Mouse (Mus musculus): ENCODE data around the gene Mcf2l.

Mcf2l gene

DNA sequence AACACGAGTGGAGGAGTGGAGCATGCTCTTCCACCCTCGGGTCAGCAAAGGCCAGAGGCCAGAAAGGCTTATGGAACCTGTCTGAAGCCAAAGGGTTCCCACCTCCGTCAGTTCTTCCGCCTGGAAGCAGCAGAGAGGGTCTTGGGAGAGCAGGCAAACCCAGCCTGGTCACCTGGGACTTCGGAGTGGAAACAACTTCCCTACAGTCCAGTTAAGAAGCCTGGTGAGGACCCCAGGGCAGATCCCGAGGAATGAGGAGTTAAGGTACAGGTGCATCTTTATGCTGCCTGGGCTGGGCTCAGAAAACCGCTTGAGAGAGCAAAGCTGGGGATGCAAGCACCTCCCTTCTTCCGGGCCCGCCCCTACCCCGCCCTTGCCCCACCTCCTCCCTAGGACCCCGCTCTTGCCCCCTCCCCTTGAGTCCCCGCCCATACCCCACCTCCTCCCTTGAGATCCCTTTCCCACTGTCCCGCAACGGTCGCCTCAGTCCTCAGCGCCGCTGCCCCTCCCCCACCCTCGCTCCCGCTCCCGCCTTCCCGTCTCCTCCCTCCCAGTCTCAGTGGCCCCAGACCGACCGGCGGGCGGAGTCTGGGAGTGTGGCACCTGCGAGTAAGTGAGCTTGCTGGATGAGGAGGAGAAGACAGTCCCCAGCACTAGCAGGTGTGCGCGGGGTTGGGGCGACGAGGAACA lies at the start of gene Mcf2l:
Mcf2l (plus strand) TSS at position 450 of the 690 bp plus-strand sequence.
- DNase-seq (ENCODE audit: inconsistent age in 2 of 2, low spot score in 1 of 2), result peak; percentile 37 to 73

DNA sequence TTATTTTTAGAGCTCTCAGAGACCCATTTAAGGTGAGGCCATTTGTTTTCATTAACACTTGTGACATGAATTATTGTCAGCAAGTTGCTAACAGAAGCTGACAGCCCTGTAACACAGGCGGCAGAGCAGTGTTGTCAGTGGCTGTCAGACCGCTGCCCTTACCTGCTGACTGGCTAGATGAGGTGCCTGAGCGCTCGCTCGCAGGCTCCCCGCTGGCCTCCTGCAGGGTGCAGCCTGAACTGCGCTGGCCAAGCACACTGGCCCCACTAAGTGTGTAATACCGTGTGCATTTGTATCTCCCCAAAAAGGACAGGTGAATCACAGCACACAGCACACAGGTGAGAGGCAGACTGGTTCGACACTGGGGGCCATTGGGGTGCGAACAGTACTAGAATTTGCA lies 49.0 kb upstream of the Mcf2l start:
- DNase-seq (ENCODE audit: inconsistent age in 2 of 2, low spot score in 1 of 2), result no peak

DNA sequence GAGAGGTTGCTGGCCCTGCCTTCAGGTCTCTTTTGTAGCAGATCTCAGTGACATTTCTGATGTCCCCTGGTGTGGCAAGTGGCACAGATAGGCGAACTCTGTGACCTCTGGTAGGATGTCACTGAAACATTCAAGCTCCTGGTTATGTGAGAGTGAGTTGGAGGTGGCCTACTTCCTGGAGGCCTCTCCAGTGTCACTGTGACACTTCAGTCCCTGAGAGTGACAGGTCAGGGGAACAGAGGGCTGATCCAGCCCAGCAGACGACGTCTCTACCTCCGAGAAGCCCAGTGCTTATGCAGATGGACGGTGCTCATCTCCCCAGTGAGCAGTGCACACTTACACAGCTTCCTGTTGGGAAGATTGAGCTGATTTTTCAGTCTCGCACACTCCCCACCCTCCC lies 48.4 kb upstream of the Mcf2l start:
- no peak for DNase-seq (ENCODE audit: inconsistent age in 2 of 2, low spot score in 1 of 2)

DNA sequence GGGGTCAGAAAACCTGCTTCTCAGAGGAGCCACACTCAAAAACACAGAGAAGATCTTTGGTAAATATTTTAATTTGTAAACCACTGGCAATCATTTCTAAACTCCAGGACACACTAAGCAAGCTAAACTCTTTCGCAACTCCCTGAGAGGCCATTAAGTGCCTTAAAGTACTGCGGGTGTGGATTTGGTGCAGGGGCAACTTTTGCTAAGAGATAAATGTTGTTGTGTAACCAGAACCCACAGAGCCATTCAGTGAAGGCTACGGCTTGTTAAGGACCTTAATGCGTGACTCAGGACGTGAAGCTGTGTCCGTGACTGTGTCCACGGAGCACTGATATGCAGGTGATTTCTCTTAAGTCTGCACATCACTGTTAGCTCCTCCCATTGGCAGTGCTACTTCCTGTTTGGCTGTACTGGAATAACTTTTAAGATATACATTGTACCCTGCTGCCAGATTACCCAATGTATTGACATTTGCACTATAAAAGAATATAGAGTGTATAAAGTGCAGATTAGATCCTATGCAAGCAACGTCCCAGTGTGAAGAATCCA lies 47.8 kb upstream of the Mcf2l start:
- DNase-seq (ENCODE audit: inconsistent age in 2 of 2, low spot score in 1 of 2), result peak in 1 of 2 experiments; percentile 37

DNA sequence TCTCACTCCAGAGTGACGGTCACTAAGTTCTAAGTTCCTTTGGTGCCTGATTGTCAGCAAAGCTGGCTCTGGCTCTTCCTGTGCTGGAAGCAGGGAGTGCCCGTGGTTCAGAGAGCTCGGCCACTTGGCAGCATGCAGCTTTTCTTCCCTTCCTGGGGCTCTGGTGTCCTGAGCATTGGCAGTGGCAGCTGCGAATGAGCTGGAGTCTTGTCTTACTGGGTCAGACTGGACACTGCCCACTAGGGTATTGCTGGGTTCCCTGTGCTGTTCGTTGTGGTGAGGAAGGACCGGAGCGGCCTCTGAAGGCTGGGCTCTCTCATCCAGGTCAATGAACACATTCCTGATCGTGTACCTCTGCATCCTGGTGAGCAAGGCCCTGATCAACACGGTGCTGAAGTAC lies 46.5 kb upstream of the Mcf2l start:
- DNase-seq (ENCODE audit: inconsistent age in 2 of 2, low spot score in 1 of 2), result no peak

DNA sequence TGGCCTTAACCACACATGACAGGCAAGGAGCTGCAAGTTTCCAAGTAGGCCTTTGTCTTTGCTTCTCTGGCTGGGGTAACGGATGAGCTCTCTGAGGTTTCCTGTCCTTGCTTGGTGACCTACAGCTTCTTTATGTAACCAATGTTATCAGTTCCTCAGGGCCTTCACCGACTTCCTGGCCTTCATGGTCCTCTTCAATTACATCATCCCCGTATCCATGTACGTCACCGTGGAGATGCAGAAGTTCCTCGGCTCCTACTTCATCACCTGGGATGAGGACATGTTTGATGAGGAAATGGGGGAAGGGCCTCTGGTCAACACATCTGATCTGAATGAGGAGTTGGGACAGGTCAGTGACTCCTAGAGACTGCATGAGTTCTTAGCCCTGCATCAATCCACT lies 45.3 kb upstream of the Mcf2l start:
- no peak for DNase-seq (ENCODE audit: inconsistent age in 2 of 2, low spot score in 1 of 2)

DNA sequence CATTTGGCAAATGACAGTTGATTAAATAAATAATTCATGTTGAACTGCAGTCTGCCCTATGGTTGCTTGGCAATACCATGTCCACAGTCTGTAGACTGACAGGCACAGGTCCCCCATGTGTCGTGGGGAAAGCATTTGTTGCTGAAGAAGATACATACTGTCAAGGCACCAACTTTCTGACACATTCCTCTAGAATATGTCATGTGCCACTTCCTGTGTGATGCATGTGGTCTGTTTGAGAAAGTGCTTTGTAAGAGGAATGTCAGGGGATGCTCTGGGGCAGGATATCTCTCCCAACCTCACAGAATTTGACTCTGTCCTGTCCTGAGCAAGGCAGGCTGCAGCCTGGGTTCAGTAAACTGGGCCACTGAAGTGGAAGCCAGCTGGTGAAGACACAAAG lies 44.2 kb upstream of the Mcf2l start:
- DNase-seq (ENCODE audit: inconsistent age in 2 of 2, low spot score in 1 of 2), result no peak

DNA sequence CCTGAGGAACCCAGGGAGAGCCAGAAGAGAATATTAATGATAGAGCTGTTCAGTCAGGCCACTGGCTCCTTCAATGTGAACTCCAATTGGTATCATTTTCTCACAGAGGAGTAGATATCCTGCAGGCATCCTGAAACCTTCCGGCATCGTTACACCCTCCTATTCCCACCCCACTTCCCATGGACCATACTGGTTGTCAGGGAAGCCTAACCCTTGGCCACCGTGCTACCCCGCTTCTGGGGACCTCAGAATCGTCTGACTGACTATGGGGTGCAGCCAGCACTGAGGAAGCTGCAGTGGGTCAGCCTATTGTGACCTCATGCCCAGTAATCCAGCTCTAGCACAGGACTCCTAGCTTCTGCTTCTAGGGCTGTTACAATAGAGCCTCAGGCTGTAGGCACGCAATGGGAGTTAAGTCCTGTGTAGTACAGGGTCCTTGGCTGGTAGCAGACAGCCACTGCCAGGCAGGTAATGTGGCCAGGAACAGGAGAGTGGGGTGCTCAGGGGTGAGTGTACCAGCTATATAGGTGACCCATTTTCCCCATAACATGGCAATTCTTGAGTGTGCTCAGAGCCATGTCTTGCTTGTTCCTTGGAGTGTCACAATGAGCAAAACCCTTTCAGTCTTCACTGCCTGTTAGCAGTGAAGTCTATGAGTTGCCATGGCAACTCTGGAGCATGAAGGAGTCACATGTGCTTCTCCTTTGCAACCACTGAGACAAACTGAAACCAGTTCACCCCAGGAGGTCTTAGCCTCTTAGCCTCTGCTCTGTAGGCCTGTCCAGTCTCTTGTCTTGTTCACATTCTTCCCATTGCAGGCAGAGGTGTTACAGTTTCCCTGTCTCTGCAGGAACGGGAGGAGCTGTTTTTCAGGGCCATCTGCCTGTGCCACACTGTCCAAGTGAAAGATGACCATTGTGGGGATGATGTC lies 41.7 kb upstream of the Mcf2l start:
- no peak for DNase-seq (ENCODE audit: inconsistent age in 2 of 2, low spot score in 1 of 2)

DNA sequence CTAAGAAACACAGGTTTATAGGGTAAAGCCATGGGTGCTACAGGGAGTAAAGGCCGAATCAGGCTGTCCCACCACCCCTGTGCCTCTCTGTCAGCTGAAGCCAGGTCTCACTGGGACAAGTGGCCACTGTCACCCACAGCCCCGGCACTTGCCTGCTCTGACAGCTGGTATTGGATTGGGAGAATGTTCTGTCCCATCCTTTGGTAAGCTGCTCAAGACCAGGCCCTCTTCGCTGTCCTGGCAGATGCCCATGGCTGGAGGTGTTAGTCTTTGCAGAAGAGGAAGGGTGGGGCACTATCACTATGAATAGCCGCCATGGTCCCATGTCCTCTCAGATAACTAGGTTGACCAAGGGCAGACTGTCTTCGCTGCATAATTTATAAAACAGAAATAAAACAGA lies 40.0 kb upstream of the Mcf2l start:
- no peak for DNase-seq (ENCODE audit: inconsistent age in 2 of 2, low spot score in 1 of 2)

DNA sequence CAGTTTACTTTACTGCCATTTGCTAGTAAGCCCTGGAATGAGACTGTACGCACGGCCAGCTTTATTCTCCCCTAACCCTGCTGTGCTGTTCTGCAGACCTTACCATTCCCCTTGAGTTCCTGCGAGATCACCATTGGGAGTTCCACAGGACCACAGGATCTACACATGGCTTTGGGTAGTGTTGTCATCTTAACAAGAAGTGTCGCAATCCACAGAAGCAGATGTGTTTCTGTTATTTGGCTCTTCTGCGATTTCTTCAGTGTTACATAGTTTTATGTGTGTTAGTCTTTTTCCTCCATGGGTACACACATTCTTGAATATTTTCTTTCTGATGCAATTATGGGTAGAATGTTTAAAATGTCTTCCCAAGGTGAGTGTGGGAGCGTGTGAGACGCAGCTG lies 32.8 kb upstream of the Mcf2l start:
- no peak for DNase-seq (ENCODE audit: inconsistent age in 2 of 2, low spot score in 1 of 2)

DNA sequence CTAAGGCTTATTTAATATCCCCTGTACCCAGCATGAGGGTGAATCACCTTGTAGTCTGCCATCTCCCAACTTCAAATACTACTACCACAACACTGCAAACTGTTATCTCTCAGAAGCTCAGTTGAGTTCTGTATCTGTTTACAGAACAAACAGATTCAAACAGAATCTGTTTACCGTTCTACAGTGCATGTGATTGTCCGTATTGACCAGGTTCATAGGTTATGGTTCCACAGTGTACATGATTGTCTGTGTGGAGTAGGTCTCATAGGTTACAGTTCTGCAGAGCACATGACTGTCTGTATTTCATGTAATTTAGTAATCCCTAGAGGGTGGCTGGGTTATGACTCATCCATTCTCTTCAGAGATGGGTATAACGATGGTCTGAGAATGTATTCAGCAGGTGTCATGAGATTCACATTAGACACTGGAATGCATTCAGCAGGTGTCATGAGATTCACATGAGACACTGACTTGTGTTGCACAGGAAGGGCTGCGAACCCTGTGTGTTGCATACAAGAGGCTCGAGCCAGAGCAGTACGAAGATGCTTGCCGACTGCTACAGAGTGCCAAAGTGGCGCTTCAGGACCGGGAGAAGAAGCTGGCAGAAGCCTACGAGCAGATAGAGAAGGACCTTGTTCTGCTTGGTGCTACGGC lies 31.1 kb upstream of the Mcf2l start:
- no peak for DNase-seq (ENCODE audit: inconsistent age in 2 of 2, low spot score in 1 of 2)

DNA sequence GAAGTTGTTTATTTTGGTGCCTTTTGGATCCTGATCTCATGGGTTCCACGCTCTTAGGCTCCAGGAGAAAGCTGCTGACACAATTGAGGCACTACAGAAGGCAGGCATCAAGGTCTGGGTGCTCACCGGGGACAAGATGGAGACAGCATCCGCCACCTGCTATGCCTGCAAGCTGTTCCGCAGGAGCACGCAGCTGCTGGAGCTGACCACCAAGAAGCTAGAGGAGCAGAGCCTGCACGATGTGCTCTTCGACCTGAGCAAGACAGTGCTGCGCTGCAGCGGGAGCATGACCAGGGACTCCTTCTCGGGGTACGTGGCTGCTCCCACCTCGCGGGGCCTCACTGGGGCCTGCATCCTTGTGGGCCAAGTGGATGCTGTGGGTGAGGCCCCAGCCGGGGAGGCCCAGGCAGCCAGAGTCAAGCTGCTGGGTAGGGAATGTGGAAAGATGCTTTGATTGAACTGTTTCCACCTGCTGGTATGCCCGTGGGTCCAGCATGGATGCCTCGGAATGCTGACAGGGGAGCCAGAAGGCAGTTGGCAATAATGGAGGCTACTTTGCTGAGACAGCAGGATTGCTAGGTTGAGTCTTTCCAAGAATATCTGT lies 29.2 kb upstream of the Mcf2l start:
- no peak for DNase-seq (ENCODE audit: inconsistent age in 2 of 2, low spot score in 1 of 2)

DNA sequence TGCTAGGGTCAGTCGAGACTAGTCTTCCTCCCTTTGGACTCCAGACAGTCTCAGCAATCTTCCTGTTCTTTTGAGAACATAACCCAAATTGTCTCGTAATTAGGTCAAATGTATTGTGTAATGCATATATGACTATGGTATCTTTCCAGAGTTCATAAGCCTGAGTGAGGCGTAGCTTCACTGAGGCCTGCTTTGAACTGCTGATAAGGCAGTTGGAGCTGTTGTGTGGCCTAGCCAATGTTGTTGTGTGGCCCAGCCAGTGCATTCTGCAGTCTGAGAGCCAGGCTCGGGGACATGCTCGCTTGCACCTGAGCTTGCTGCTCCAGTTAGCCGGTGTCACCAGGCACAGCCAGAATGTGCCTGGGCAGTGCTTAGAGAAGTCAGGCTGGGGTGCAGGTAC lies 27.2 kb upstream of the Mcf2l start:
- DNase-seq (ENCODE audit: inconsistent age in 2 of 2, low spot score in 1 of 2), result no peak

DNA sequence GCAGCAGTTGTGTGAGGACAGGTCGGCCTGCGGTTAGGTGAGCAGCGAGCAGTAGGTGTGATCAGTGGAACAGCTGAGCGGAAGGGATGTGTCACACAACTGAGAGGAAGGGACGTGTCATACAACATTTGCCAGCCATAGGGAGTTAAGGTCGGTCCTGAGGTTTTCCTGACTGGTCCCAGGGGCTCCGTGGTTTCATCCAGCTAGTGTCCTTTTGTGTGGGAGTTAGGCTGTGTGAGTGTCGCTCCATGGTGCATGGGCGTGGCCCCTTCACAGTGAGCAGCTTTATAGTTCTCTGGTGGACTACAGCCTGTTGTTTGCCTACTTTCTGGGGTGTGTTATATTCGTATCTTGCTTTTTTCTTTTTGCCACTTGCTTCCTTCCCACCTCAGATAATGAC lies 22.4 kb upstream of the Mcf2l start:
- DNase-seq (ENCODE audit: inconsistent age in 2 of 2, low spot score in 1 of 2), result no peak

DNA sequence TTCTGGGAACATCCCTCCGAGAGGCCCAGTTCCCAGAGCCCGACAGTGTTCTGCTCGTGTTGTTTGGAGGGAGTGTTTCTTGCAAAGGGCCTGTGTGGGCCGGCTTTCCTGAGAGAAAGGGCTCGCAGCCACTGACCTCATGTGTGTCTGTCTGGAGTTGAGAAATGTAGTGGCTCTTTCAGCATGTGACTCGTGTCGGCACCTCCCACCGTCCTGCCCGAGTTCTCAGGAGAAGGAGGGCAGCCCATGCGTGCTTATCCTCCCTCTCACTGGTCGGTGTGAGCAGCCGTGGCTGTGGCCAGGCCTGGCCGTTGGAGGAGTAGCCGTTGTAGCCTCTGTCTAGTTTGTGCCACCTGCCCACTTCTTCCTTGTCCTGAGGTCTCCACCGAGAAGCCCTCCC lies 17.6 kb upstream of the Mcf2l start:
- no peak for DNase-seq (ENCODE audit: inconsistent age in 2 of 2, low spot score in 1 of 2)

DNA sequence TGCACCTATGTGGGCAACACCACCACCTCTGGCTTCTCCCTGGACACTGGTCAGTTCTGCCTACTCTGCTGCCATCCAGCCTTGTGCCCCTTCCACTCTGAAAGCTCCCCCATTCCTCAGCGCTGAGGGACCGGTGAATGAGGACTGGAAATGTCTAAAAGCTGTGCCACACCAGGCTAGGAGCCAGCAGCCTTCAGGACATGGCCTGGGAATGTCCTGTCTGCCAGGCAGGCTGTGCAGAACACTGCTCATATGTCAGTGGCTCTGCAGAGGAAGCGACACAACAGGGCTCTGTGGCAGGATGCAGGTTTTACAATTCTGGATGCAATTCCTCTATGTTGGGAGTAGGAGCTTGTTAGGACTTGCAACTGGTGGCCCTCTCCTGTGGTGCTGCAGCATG lies 10.5 kb upstream of the Mcf2l start:
- DNase-seq (ENCODE audit: inconsistent age in 2 of 2, low spot score in 1 of 2), result no peak

DNA sequence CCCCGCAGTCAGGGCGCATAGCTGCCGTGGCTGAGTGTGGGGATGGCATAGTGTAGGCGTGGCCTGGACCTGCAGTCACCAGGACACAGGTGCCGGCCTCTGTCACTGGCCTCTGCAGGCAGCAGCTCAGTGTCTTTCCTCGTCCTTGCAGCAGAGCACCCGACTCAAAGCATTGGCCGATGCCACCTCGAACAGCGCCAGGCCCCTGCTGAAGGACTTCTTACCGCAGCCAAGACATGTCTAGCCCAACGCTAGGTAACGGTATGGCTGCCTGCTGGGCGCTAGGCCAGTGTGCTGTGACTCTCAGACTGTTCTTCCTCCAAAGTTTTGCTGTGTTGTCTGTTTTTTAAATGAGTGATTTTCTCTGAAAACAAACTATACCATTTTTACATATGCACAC lies 10.0 kb upstream of the Mcf2l start:
- no peak for DNase-seq (ENCODE audit: inconsistent age in 2 of 2, low spot score in 1 of 2)

DNA sequence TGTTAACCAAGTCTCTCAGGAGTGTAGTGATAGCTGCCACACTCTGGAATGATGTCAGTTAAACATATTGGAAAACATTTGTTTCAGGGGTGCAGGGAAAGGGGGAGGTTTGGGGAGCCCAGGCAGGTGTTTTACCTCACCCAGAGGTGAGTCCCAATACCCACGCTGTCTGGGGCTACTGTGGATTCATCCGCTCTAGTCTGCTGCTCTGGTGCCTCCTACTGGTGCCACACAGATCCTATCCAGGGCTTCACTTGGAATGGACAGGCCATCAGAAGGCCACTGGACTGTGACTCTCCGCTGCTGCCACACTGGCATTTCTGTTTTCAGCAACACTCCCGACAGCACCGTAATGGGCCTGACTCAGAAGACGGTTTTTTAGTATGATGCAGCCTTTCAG lies 7.8 kb upstream of the Mcf2l start:
- DNase-seq (ENCODE audit: inconsistent age in 2 of 2, low spot score in 1 of 2), result no peak

DNA sequence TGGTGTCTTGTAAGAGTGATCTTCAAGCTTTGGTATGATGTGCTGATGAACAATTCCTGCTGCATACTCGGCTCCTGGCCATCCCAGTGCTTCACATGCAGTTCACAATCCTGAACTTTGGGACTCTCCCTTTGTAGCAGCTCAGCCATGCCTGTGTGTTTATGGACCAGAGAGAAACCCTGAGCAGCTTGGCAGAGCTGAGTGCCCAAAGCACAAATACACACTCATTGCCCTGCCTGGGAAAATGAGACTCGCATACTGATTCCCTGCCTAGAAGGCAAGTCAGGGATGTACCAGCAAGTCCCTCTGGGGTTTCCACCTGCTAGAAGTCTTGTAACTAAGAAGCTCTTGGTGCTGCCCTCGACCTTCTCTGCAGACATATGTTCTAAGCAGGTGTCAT lies 3.9 kb upstream of the Mcf2l start:
- no peak for DNase-seq (ENCODE audit: inconsistent age in 2 of 2, low spot score in 1 of 2)

DNA sequence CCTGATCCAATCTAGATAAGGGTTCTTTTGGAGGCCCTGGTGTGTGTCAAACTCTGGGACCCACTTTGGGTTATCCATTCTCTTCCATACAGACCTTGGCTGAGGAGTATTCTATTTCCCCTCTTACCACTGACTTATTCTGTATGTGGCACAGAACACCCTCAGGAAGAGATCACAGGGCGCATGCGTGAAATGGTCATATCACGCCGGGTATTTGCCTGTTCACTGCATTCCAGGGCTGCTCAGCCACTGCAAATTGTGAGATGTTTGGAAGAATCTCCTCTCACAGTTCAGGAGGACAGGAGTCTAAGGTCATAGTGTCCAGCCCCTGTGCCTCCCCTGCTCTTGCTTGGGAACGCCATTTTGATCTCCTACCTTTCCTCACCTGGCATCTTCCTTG lies 3.0 kb upstream of the Mcf2l start:
- no peak for DNase-seq (ENCODE audit: inconsistent age in 2 of 2, low spot score in 1 of 2)

DNA sequence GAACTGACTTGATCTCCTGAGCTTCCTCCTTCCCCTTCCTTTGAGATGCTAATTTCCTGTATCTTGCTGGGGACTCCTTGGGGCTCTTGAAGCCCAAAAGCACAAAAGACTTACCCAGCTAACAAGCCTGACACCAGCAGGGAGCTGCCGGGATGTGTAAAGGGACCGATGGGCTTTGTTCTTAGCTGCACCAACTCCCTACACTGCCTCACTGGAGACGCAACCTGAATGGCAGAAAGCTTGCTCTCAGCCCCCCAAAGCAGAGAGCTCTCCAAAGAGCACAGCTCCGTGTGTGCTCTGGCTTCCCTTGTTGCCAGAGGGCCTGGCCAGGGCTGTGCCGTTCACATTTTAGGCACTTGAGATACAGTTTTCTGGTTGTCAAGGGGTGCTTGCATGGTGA lies 2.1 kb upstream of the Mcf2l start:
- DNase-seq (ENCODE audit: inconsistent age in 2 of 2, low spot score in 1 of 2), result no peak
